Mouse (Mus musculus) adrenal gland, postnatal 36 days (tissue): ENCODE data around the gene Hspd1. TPM values are rescaled to one million over a fixed set of nuclear protein-coding genes. Genes with fewer than 3 reads are reported as not detected.

Experiments
- DNase-seq, 2 experiments: peaks; one replicate each; pipeline ENCODE4 v3.0.0; 2021; ENCODE audit warnings: mixed read lengths in 1 of 2
- total RNA-seq, 2 experiments: library from RNA; stranded (reverse); gene quantifications; 2 replicates each; pipeline ENCODE4 v1.2.3; 2021

The Hspd1 gene
- total RNA-seq, 2 experiments from 2014 or later: 1,397 to 1,482 TPM

DNA sequence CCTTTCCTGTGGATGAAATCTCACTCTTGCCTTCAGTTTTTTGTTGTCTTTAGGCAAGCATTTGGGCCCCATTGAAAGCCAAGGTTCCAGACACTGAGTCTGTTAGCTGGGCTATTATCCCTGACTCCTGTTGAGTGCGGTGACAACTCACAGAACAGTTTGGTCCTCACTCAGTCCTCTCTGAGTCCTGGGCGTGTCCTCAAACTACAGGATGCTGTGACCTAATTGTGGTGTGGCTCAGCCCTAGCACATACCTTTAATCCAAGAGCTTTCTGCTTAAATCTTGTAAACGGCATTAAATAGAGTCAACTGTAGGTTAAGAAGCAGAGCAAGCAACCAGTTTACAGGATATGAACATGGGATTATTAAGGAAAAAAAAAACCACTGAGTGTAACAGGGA is 44.9 kb downstream of the Hspd1 start:
- no peak for DNase-seq

DNA sequence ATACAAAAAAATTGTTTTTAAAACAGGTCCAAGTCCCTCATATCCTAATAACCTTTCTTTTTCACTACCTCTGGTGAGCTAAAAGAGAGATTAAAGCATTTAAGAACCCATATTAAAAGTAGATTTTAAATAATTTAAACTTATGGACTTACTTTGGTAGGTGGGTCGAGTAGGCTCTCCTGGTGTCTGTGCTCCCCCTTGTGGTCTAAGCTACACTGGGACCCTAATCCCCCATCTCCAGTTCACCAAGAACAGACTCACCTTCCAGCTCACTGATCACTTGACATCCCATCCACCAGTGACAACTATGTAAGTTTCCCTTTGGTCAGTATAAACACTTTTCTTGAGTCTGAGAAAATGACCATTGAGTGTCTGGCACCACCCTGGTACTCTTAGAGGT is 45.8 kb downstream of the Hspd1 start:
- no peak for DNase-seq

DNA sequence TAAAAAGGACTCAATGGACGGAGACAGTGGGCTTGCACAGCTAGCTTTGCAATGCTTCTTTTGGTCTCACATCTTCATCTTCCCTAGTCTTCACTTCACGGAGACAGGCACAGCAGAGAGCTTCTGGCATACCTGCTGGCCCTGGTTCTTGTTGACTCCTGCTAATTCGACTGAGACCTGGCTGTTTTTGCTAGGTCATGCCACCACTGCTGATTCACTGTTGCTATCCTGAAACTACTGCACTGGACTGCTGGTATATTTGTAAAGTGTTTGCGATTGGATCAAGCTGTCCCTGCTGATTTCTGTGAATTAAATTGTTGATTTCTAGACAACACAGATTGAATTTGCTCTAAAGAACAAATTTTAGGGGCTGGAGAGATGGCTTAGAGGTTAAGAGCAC is 46.4 kb downstream of the Hspd1 start:
- DNase-seq: no peak

DNA sequence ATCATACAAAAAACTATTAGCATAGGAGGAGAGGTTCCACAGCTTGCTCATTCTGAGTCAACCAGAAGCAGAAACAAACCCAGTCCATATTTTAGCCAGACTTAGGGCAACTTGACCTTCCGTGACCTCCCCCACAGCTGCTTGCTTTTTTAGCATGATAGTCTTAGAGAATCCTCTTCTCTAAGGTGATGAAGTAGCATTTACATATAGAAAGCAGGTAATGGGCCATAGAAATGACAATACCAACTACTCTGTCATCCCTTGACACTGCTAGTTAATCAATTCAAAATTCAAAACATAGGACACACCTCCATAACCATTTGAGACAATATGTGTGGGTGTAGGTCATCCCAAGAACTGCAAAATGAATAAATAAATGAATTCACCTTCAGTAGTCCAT is 48.1 kb downstream of the Hspd1 start:
- DNase-seq: no peak

DNA sequence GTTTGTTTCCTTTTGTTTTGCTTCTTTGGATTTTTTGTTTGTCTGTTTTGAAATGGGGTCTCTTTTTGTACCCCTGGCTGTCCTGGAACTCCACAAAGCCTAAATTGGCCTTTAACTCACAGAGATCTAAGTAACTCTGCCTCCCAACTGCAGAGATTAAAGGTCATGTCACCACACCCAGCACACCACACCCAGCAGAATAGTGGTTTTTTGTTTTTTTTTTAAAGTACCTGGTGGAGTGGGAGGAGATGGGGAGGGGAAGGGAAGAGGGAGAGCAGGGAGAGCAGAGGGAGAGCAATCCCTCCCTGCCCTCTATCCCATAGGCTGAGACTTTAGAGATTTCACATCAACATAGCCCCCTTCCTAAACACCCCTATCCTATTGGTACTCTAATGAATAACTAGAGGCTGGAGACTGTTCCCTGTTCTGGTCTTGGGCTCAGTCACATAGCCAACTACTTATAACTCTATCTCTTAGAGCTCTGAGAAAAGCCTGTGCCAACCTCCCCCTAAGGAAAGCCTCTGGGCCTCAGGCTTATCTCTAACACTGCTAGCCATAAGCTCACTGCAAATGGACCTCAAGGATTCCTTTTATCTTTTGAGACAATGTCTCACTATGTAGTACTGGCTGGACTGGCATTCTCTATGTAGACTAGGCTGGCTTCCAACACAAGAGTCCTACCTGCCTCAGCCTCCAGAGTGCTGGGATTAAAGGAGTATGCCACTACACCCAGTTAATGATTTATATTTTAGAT is 56.8 kb downstream of the Hspd1 start:
- no peak for DNase-seq

DNA sequence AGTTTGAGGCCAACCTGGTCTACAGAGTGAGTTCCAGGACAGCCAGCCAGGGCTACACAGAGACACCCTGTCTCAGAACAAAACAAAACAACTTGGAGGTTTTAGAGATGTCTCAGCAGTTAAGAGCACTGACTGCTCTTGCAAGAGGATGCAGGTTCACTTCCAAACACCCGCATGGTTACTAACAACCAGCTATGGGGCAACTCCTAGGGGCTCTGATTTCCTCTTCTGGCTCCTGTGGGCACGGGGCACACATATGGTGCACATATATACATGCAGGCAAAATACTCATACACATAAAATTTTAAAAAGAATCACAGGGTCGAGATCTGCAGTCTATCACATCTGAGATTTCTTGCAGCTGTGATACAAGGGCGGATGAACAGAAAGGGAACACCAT is 58.6 kb downstream of the Hspd1 start:
- no peak for DNase-seq

DNA sequence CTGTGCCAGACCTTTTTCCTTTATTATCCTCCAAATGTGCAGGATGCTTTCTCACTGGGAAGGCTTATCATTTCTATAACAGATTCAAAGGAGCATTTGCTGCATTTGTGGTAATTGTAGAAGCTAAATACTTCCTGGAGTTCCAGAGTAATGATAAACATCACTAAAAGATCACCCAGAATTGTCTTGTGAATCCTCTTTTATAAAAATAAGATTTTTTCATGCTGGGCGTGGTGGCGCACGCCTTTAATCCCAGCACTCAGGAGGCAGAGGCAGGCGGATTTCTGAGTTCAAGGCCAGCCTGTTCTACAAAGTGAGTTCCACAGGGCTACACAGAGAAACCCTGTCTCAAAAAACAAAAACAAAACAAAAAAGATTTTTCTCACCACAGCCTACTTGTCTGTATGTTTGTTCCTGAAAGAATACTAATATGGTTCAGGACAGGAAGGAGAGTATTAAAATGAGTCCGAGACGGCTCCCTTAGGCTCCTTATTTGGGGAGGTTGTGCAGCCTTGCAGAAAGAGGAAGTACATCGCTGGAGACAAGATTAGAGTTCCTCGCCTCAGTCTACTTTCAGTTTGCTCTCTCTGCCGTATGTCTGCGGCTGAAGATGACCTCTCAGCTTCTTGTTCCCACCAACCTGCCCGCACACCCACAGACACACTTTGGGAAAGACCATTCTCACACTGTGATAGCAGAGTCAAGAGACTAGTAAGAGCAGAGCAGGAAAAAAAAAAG is 59.4 kb downstream of the Hspd1 start:
- DNase-seq: no peak

DNA sequence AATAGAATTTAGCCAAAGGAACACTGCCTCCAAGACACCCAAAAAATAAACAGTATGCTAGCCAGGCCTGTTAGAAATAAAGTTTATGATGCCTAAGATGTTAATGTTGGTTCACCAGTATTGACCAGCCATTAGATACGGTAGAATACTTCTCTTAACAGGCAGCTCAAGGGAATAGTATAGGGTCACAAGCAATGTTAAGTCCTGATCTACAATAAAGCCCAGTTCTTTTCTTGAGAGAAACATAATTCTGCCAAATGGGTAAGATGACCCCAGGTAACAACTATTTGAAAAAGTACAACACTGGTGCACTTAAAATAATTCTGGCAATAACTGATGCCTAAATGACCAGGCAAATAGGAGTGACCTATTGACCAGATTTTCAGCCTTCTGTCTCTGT is 60.1 kb downstream of the Hspd1 start:
- no peak for DNase-seq

Other genes with a start within 250 kb of the Hspd1 start
- gene Ankrd44, start 161.9 kb downstream of the Hspd1 start, total RNA-seq: 10 to 100 TPM; 15.6 to 17.1 TPM
- 100 to 1,000 TPM; 139 to 141 TPM for gene Sf3b1, start 60.8 kb downstream of the Hspd1 start, total RNA-seq
- gene Coq10b, start 35.5 kb downstream of the Hspd1 start, total RNA-seq: 100 to 1,000 TPM; 142 to 168 TPM
- gene Hspe1, start 111 bp downstream of the Hspd1 start, total RNA-seq: 100 to 1,000 TPM; 769 to 795 TPM
- gene Mob4, start 43.0 kb upstream of the Hspd1 start, total RNA-seq: 100 to 1,000 TPM; 311 to 394 TPM
- 10 to 100 TPM; 18.2 to 21.9 TPM for gene Rftn2, start 138.5 kb upstream of the Hspd1 start, total RNA-seq
- gene Mars2, start 148.9 kb upstream of the Hspd1 start, total RNA-seq: 1 to 10 TPM; 6.9 to 8.9 TPM